Mouse (Mus musculus) heart, postnatal 10 days (tissue): ENCODE data around the gene Nat14. TPM values are rescaled to one million over a fixed set of nuclear protein-coding genes. Genes with fewer than 3 reads are reported as not detected.
A peak's percentile ranks its signal among the peaks of the same experiment; 100 is the strongest.
"Not testable (repeated sequence)": the region's sequence is repeated elsewhere in the genome, so short reads cannot be mapped to it uniquely, and the experiment has no call there.

Experiments used
- DNase-seq, 2 experiments: peaks; one replicate each; pipeline ENCODE4 v3.0.0; 2021
- intact Hi-C: fragments of 180-260 bp; cut with DNase I; formaldehyde crosslinking; loops from one replicate; pipeline ENCODE4 v1.15.1; 2025
- total RNA-seq, 2 experiments: library from RNA; stranded (reverse); gene quantifications; 2 replicates each; pipeline ENCODE4 v1.2.3; 2021

The Nat14 gene
- 1 to 10 TPM; 4.9 to 5.2 TPM for total RNA-seq

DNA sequence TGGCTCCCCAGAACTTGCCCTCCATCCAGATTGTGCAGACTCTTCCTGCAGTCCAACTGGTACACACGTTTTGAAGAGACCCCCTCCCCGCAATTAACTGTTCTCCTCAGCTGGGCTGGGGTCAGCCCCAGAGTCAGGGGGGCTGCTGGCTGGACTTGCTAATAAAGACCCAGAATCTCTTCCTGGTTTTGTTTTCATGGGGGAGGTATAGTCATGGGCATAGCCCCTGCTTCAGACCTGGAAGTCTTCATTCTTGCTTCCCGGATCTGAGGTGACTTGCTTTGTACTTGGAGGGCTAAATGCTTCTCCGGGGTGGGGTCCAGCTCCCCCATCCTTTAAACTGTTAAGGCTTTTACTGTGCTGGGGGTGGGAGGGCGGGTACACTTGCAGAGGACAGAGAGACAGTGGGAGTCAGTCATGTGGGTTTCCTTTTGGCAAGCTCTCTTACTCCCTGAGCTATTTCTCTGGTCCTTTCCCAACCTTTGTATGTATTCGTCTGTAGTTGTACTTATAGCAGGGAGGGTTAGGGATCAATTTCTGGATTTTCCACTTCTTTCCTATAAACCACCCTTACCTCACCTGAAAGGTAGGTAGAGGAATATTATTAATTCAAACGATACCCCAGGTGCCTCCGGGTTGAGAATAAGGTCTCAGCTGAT is at the start of gene Nat14:
TSS of gene Nat14 (plus strand) at position 205 of the 659 bp plus-strand sequence.
- intact Hi-C loops, result no loop called here
- DNase-seq, result no peak

GRCm38 (mm10) chr7:4876753-4877221 is 45.0 kb upstream of the Nat14 start, which contains the start of gene Isoc2a:
Gene Isoc2a (plus strand): TSS chr7:4877153.
- DNase-seq, result peak; percentile 91 to 92

GRCm38 (mm10) chr7:4877226-4877625 is 44.6 kb upstream of the Nat14 start:
- intact Hi-C loops, result no loop called here
- no peak for DNase-seq

More at GRCm38 (mm10) chr7:4876753-4877221, 45.0 kb upstream of the Nat14 start, which contains the start of gene Isoc2a:
- intact Hi-C loops, result no loop called here

- peak in 1 of 2 experiments; percentile 27 for DNase-seq
These were observed 43.6 kb upstream of the Nat14 start for GRCm38 (mm10) chr7:4878186-4878585.

DNA sequence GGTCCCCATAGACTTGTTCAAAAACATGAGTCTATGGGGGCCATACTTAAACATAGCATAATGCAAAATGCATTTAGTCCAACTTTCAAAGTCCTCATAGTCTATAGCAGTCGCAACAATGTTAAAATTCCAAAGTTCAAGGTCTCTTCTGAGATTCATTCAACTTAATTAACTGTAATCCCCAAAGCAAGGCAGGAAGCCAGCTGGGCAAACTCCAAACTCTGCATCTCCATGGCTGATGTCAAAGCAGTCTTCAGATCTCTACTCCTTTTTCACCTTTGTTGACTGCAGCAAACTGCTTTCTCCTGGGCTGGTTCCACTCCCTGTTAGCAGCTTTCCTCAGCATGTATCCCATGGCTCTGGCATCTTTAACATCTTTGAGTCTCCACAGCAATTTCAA is 42.8 kb upstream of the Nat14 start:
- DNase-seq, intact Hi-C loops: not testable (repeated sequence)

More at GRCm38 (mm10) chr7:4878186-4878585, 43.6 kb upstream of the Nat14 start:
- intact Hi-C loops, result no loop called here

GRCm38 (mm10) chr7:4886680-4887079 is 35.1 kb upstream of the Nat14 start:
- DNase-seq, result no peak
- intact Hi-C loops, result no loop called here

DNA sequence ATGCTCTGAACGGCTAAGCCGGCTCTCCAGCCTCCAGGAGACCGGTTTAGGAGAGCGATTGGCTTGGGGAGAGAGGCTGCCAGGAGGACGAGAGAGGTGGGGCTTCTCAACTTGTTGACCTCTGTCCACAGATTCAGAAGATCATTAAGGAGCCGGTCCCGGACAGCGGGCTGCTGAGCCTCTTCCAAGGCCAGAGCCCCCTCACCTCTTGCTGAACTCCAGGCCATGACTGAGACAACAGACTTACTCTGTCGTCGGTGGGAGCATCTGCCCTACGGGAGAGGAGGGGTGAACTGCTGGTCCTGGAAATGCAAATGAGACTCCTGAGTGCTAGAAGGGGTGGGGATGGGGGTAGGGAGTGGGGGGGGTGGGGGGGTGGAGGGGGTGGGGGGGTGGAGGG is 26.6 kb upstream of the Nat14 start:
- intact Hi-C loops, result loop anchor here (5.0 kb wide), 1 partner anchor 73 kb away; no protein-coding TSS in a partner anchor
- no peak for DNase-seq

- intact Hi-C loops, result loop anchor here (5.0 kb wide), 1 partner anchor 77 kb away; no protein-coding TSS in a partner anchor
- no peak for DNase-seq
These were observed 22.8 kb upstream of the Nat14 start for GRCm38 (mm10) chr7:4898851-4899648.

- peak in 1 of 2 experiments; percentile 60 for DNase-seq
- intact Hi-C loops, result loop anchor here (5.0 kb wide), 1 partner anchor 78 kb away; no protein-coding TSS in a partner anchor
These were observed 21.9 kb upstream of the Nat14 start for GRCm38 (mm10) chr7:4899649-4900522.

DNA sequence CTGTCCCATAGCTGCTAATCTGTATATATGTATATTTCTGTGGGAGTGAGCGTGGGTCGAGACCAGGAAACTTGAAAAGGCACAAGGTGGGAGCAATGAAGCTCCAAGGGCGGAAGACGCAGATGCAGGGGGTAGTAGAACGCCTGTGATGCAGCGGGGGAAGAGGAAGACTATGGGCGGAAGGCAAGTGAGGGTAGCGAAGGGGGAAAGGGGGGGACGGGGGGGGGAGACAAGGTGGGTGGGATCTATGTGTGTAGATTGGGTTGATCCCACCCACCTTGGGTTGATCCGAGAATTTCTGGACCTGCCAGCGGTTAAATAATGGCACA is 21.3 kb upstream of the Nat14 start:
- DNase-seq, result no peak
- intact Hi-C loops, result no loop called here

GRCm38 (mm10) chr7:4901171-4901570 is 20.7 kb upstream of the Nat14 start:
- intact Hi-C loops, result no loop called here
- DNase-seq, result peak in 1 of 2 experiments; percentile 53

DNA sequence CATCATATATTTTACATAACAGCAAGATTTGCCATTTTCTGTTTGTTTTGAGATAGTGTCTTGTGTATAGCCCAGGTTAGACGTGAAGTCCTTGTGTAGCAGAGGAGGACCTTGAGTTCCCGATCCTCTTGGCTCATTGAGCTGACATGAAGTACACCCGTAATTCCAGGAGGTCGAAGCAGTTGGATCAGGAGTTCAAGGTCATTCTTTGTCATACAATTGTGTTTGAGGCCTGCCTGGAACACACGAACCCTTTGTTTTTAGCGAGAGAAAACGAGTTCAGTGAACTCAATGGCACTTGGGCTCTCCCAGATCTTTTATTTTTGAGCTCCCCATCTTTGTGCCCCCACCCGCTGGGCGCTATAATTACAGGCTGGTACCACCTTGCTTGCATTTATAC is 19.4 kb upstream of the Nat14 start:
- DNase-seq, result no peak
- intact Hi-C loops, result no loop called here

DNA sequence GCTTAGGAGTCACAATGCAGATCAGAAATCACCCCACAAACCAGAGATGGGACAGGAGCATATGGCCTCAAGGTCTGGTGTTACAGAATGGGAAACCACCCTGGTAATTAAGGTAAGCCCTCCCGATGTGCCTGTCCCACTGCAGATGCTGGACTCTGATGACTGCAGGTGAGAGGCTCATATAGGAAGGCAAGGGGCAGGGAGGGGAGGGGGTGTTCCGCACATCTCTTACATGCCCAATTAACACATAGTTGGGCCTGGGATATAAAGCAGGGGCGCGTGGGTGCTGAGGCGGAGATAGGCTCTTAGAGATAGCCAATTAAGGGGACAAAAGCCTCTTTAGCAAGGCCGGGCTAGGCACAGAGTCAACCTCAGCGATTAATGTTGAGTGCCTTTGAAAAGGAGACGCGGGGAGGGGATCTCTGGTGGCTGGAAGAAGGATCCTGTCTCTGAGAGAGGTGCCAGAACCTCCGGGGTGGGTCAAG is 15.3 kb upstream of the Nat14 start, which contains the start of gene Gm36210:
TSS of gene Gm36210 (minus strand) at position 51 of the 485 bp plus-strand sequence.
- DNase-seq, result no peak
- intact Hi-C loops, result no loop called here

DNA sequence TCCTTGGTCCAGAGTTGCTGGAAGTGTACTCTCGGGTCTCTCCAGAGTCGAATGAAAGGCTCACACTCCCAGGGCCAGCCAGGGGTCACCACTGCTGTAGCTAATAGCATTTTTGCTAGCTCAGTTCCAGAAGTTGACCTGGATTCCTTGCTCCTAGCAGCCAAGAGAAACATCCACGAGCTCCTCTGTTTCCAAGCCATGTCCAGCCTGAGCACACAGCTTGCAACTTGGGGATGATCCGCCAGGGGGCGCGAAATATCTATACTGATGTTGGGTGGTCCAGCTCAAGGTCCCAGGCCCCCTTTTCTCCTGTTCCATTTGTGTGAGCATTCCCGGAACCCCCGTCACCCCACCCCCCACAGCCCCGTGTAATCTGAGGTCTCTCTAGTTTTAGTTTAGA is 10.3 kb upstream of the Nat14 start:
- DNase-seq, result peak; percentile 63 to 81
- intact Hi-C loops, result loop anchor here (1.0 kb wide), 1 partner anchor 29 kb away; no protein-coding TSS in a partner anchor

GRCm38 (mm10) chr7:4912248-4912647 is 9.6 kb upstream of the Nat14 start:
- DNase-seq, result no peak
- intact Hi-C loops, result no loop called here

GRCm38 (mm10) chr7:4915007-4915665 is 6.7 kb upstream of the Nat14 start, which contains the start of gene Zfp628:
Gene Zfp628 (plus strand): TSS chr7:4915217.
- peak; percentile 97 to 98 for DNase-seq
- intact Hi-C loops, result loop anchor here (5.0 kb wide), 1 partner anchor 103 kb away; the partner anchor contains the start of gene Ube2s

DNA sequence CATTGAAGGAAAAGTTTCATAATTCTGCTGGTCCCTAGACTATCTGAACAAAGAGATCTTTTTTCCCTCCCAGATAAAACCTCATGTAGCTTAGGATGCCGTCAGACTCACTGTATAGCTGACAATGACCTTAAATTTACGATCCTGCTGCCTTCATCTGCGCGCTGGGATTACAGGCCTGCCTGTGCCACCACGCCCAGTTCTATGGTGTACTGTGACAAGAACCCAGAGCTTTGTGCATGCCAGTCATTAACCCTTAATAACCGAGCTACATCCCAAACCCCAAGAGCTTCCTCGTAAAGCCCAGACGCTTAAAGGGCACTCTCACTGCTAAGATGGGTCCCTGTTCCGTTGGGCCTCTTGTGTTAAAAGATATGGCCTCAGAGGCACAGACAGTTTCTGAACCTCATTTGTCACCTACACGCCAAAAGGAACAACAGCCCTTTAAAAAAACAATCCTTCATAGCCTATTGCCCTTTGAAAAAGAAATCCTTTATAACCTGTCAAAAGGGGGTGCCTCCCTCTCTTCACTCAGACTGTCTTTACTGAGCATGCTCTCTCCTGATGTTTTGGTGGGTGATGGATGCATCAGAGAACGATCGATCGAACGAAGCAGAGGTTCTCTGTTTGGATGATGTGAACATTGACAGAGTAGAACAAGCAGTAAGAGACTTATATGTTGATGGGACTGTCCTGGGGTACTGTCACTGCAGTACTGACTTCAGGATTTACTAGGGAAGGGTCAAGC is 6.0 kb upstream of the Nat14 start:
- intact Hi-C loops, result loop anchor here (5.0 kb wide), 1 partner anchor 104 kb away; the partner anchor contains the start of gene Ube2s
- no peak for DNase-seq

GRCm38 (mm10) chr7:4917494-4917893 is 4.3 kb upstream of the Nat14 start:
- intact Hi-C loops, result loop anchor here (5.0 kb wide), 1 partner anchor 105 kb away; the partner anchor contains the start of gene Ube2s

DNA sequence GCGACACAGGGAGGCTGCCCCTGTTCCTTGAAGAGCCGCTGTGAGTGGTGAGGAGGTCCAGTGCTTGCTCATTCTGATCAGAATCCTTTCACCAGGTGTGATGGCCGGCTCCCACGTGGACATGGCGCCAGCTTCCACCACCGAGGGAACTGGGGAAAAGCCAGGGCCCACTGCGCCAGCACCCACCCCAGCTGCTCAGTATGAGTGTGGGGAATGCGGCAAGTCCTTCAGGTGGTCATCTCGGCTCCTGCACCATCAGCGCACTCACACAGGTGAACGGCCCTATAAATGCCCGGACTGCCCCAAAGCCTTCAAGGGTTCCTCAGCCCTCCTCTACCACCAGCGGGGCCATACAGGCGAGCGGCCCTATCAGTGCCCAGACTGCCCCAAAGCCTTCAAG is 3.1 kb upstream of the Nat14 start:
- intact Hi-C loops, result loop anchor here (5.0 kb wide), 1 partner anchor 106 kb away; the partner anchor contains the start of gene Ube2s
- DNase-seq, result no peak

More at GRCm38 (mm10) chr7:4917494-4917893, 4.3 kb upstream of the Nat14 start:
- DNase-seq, result no peak
